Mouse (Mus musculus): ENCODE data around the gene Usf1.

The Usf1 gene

DNA sequence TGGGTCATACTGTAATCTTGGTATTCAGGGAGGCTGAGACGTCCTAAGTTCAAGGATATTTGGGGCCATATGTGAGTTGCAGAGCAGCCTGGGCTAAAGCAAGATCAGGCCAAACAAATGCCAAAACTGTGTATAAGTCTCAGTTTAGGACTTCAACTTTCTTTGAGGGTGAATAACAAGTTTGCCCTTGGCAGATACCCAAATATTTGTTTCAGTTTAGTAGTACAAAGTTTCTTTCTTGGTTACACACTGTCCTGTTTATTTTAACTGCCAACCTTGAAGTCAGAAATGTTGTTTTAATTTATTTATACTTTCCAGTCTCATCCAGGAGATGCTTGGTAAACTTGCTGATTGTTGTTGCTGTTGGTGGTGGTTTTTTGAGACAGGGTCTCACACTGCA lies 24.9 kb downstream of the Usf1 start:
- CTCF ChIA-PET: interaction anchor here in 1 of 4 experiments (0.6 kb wide), 1 partner anchor 62 kb away, joined by 3 read pairs; no protein-coding TSS in a partner anchor
- POLR2A ChIA-PET: interaction anchor here in 2 of 4 experiments (0.5 to 2.5 kb wide), 4 partner anchors 30 to 76 kb away, joined by 4 to 19 read pairs (median 11); partner anchors contain the start of genes Arhgap30 (in 1 of the 2) and Klhdc9 (in 1 of the 2)

DNA sequence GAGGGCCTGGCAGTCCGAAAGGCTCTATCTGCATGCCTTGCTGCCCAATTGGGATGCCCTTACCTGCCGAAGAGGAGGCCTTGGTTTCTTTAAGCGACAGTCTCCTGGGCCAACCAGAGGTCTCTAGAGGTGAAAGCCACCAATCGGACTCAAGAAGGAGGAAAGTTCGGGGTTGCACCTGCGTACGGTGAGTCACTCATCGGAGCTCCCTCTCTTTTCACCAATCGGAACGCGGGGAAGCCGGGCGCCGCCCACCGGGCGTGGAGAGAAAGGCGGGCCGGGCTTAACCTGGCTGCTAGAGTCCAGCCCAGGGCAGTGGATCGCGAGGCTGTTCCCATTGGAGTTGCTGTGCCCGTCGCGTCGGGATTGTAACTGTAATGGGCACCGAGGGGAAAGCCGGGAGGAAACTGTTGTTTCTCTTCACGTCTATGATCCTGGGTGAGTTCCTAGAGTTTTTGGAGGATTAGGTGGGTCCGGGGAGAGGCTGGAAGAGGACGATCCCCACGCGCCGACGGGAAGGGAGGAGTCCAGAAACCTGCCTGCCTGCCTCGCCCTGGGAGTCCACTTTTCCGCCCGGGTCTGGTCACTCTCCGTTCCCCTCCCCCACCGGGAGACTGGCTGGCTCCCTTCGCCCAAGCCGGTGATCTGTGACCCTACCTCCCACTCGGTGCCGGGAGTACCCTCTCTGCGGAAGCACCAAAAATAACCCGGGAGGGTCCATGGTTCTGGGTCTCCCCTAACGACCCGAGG lies 26.3 kb downstream of the Usf1 start, which contains the start of gene F11r:
TSS of gene F11r (plus strand) at position 272 of the 750 bp plus-strand sequence.
- CTCF ChIA-PET: interaction anchor here (0.5 to 1.6 kb wide), 18 partner anchors 9 to 217 kb away, joined by 3 to 6 read pairs (median 4); partner anchors contain the start of genes B4galt3 (in 1 of the 4), Klhdc9 (in 1 of the 4), Ppox (in 1 of the 4) and Usf1 (in 1 of the 4)
- POLR2A ChIA-PET: interaction anchor here in 3 of 4 experiments (0.5 to 2.5 kb wide), 77 partner anchors 8 to 335 kb away, joined by 3 to 31 read pairs (median 5); partner anchors contain the start of genes Usf1 (in 3 of the 3), Dedd (in 2 of the 3), Klhdc9 (in 2 of the 3) and Ppox (in 2 of the 3)

DNA sequence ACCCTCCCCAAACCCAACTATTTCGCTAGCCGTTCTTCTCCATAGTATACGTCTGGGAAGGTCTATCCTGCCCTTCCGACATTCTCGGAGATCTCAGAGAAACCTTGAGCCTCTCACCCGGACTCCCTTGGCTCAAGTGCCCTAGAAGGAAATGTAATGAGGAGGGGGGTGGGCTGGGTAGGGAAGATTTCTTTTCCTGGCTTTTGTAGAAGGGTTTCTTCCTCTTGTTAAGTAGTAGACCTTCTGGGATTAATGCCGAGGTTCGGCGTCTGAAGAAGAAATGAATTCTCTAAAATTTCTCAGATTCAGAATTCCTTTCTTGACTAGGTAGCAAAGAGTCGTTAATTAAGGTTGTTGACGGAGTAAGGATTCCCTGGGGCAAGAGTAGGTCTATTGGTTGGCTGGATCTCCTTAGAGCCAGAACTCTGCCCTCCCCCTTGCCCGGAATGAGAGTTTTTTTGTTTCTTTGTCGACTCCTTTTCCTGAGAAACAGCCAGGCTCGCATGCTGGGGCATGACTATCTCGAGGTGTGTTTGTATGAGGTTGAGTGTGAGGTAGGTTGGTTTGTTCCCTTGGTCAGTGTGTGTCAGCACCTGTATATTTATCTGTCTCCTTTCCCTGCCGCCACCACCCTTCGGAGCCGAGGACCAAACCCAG lies 27.0 kb downstream of the Usf1 start:
- POLR2A ChIA-PET: interaction anchor here in 2 of 4 experiments (1.1 to 1.9 kb wide), 8 partner anchors 26 to 64 kb away, joined by 4 to 31 read pairs (median 8); partner anchors contain the start of gene Usf1 (in 2 of the 2)
- CTCF ChIA-PET: interaction anchor here in 1 of 4 experiments (1.6 kb wide), 1 partner anchor 157 kb away, joined by 4 read pairs; the partner anchor contains the start of gene Ppox

DNA sequence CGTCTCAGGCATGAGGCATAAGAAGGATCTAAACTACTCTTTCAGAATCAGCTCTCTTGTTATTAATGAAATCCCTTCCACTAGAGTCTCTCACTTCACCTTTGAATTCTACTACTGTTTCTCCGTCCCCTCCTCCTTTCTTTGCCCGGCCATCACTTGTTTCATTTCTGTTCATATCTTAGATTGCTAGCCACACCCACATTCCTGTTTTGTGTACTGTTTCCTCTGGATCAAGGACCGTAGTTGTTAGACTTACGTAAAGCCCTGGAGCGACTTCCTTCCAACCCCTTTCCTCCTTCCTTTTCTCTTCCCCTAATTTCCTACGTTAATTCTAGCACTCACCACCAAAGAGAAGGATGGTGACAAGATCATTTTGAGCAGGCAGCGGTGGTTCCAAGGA lies 28.0 kb downstream of the Usf1 start:
- CTCF ChIA-PET: interaction anchor here in 1 of 4 experiments (0.9 kb wide), 1 partner anchor 125 kb away, joined by 3 read pairs; no protein-coding TSS in a partner anchor
- POLR2A ChIA-PET: interaction anchor here in 3 of 4 experiments (0.6 to 2.8 kb wide), 11 partner anchors 11 to 339 kb away, joined by 3 to 14 read pairs (median 6); partner anchors contain the start of gene Usf1 (in 2 of the 3)

DNA sequence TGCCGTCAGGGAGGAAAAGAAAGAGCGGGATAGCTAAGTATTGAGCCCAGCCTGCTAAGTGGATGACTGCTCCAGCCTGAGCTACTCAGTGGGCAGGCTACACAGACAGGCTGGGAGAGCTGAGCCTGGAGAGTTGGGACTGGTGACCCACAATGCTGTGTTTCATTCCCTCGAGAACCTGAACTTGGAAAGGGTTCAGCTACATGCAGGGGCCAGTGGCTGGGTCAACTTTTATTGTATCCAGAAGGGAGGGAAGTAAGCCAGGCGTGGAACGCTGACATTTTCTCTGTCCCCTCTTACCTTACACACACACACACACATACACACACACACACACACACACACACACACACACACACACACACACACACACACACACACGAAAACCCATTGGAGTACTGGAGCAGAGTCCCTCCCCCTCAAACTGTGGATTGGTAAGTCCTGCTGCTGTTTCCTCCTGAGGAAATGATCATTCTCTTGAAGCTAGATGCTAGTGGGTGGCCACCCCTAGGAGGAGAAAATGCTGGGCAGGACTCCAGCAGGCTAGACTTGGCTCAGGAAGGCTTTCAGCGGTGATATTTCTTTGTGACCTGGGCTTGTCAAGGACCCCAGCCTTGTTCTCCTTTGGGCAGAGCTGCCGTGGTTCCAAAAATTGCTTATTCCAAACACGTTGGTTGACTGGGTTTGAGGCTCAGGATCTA lies 29.1 kb downstream of the Usf1 start:
- ChIA-PET CTCF (interaction anchor here in 3 of 4 experiments (0.5 to 1.0 kb wide), 5 partner anchors 10 to 124 kb away, joined by 3 to 6 read pairs (median 3); no protein-coding TSS in a partner anchor), POLR2A (interaction anchor here in 3 of 4 experiments (0.5 to 2.9 kb wide), 21 partner anchors 10 to 218 kb away, joined by 3 to 14 read pairs (median 4); partner anchors contain the start of genes Usf1 (in 2 of the 3) and B4galt3 (in 1 of the 3))

DNA sequence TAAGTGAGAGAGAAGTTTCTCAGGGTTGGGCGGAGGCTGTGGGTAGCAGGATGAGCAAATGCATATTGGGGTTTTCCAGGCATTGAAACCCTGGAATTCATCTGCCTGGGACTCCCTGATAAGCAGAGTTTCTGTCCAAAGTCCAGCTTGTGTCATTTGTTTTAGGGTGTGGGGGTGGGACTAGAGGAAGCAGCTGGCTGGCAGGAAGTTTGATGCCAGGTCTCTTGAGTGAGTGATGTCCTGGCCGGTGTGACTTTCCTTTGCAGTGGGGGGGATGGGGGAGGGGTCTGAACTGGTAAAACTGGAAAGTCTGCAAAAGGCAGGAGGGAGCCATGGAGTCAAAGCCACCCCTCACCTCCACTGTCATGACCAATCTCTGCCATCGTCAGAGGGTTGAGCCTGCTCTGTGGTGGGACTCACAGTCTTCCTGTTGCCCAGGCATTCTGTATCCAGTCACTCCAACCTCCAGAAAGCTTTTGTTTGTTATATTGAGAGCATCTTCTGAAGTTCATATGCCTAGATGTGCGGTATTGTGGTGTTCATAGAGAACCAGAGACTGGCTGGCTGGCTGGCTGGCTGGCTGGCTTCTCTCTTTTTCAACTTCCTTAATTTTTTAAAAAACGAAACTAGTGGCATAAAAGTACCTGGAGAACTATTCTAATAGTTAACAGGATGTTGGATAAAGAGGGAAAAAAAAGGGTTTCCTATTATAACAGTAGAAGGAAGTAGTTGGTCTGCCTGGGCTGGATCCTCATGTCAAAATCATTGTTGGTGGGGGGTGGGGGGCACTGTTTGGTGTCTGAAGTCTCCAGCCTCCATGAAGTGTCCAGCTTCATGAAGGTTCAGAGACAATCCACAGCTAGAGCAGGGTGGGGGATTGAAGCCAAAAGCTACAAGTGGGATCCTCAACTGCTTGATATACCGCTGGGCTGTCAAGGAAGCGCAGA lies 30.6 kb downstream of the Usf1 start:
- ChIA-PET CTCF (interaction anchor here in 3 of 4 experiments (0.5 to 1.0 kb wide), 4 partner anchors 8 to 419 kb away, joined by 3 to 5 read pairs (median 3); no protein-coding TSS in a partner anchor), POLR2A (interaction anchor here in 3 of 4 experiments (0.6 to 2.9 kb wide), 23 partner anchors 8 to 590 kb away, joined by 3 to 11 read pairs (median 4); partner anchors contain the start of gene Usf1 (in 1 of the 3))

DNA sequence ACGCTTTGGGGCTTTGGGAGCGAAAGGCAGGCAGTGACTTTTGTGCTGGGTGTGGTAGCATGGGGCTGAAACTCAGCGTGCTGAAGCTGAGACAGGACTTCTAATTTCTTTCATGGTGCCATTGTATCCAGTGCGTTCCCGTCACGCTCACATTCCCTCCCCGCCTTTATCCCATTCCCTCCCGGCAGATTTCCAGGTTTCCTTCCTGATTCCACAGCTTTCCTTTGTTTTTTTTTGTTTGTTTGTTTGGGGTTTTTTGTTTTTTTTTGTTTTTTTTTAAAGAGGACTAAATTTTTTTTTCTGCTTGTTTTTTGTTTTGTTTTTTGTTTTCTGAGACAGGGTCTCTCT lies 31.3 kb downstream of the Usf1 start:
- POLR2A ChIA-PET: interaction anchor here in 3 of 4 experiments (0.6 to 2.6 kb wide), 21 partner anchors 9 to 589 kb away, joined by 3 to 10 read pairs (median 4); partner anchors contain the start of gene Usf1 (in 1 of the 3)
- CTCF ChIA-PET: interaction anchor here (0.6 to 1.0 kb wide), 5 partner anchors 28 to 420 kb away, joined by 3 to 5 read pairs (median 3); partner anchors contain the start of gene Arhgap30 (in 1 of the 4)

DNA sequence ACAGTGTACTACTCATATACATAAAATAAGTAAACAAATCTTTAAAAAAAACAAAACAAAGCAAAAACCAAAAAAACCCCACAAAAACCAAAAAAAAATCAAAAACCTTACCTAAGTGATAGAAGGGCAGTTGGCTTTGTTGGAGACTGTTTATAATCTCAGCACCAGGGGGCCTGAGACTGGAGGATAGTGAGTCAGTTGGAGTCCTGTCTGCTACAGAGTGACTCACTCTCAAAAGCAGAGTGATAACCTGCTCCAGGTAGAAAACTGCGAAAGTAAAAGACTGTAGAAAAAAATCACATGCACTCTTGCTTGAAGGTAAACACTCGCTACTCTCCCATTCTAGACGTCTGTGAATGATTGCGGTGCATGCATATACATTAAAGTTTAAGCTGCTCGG lies 33.9 kb downstream of the Usf1 start:
- ChIA-PET POLR2A (interaction anchor here in 2 of 4 experiments (0.8 to 2.6 kb wide), 3 partner anchors 8 to 57 kb away, joined by 3 to 9 read pairs (median 3); partner anchors contain the start of gene F11r (in 1 of the 2)), CTCF (interaction anchor here in 1 of 4 experiments (0.7 kb wide), 1 partner anchor 20 kb away, joined by 3 read pairs; no protein-coding TSS in a partner anchor)

DNA sequence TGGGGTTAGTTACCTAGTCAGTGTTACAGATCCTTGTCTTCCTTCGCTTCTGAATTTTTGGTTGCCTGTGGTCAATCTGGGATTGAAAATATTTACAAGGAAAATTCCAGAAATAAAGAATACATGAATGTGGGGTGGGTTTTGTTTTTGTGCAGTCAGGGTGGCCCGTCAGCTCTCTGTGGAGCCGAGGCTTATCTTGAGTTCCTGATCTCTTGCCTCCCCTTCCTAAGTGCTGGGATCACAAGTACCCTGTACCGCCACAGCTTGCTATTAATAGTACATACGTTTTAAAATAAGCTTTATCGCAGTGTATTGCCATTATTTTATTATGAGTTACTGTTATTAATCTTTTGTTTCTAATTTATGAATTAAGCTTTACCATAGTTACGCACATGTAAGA lies 35.7 kb downstream of the Usf1 start:
- ChIA-PET POLR2A (interaction anchor here in 3 of 4 experiments (0.8 to 2.1 kb wide), 7 partner anchors 10 to 57 kb away, joined by 3 to 7 read pairs (median 3); partner anchors contain the start of genes F11r (in 3 of the 3) and Usf1 (in 1 of the 3)), CTCF (interaction anchor here in 1 of 4 experiments (0.6 kb wide), 2 partner anchors 24 to 743 kb away, joined by 3 to 8 read pairs; no protein-coding TSS in a partner anchor)

DNA sequence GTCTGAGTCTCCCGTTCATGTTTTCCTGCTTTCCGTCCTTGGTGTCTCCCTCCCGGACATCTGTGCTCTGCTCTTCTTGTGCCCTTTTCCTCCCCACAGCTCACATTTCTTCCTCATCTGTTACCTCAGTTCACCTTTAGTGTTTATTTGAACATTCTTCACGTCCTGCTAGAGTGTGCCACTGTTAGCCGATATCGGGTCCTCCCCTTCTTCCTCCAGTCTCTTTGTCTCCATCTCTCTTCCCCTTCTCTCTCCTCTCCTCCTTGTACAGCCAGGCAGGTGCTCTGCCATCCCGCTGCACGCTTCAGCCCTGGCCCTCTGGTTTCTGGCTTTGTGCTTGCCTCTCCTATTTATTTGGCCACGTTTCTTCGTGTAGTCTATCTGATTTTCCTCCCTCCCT lies 36.6 kb downstream of the Usf1 start:
- POLR2A ChIA-PET: interaction anchor here in 2 of 4 experiments (0.6 to 2.4 kb wide), 5 partner anchors 10 to 102 kb away, joined by 3 to 12 read pairs (median 6); partner anchors contain the start of genes F11r (in 2 of the 2), Nit1 (in 1 of the 2) and Pfdn2 (in 1 of the 2)

DNA sequence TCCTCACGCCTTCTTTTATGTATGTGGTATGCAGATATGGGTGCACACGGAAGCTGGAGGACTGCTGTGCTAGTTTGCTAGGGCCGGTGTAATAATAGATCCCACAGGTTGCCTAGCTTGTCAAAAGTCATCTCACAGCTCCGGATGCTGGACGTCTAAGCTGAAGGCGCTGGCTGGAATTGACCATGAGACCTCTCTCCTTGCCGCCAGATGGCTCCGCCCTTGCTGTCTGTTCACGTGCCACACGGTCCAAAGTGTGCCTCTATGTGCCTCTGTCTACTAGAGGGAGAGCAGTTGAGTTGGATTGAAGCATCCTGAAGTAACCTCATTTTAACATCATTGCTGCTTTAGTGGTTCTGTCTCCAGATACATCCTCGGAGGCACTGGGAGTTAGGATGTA lies 38.9 kb downstream of the Usf1 start:
- POLR2A ChIA-PET: interaction anchor here in 3 of 4 experiments (0.5 to 2.4 kb wide), 15 partner anchors 9 to 258 kb away, joined by 3 to 12 read pairs (median 5); partner anchors contain the start of genes F11r (in 3 of the 3), Usf1 (in 2 of the 3) and Dedd (in 1 of the 3)
- CTCF ChIA-PET: interaction anchor here in 1 of 4 experiments (0.6 kb wide), 1 partner anchor 36 kb away, joined by 11 read pairs; no protein-coding TSS in a partner anchor

More for the DNA sequence above, 36.6 kb downstream of the Usf1 start:
- CTCF ChIA-PET: interaction anchor here in 1 of 4 experiments (0.5 to 0.6 kb wide), 2 partner anchors 18 to 23 kb away, joined by 3 read pairs; no protein-coding TSS in a partner anchor

DNA sequence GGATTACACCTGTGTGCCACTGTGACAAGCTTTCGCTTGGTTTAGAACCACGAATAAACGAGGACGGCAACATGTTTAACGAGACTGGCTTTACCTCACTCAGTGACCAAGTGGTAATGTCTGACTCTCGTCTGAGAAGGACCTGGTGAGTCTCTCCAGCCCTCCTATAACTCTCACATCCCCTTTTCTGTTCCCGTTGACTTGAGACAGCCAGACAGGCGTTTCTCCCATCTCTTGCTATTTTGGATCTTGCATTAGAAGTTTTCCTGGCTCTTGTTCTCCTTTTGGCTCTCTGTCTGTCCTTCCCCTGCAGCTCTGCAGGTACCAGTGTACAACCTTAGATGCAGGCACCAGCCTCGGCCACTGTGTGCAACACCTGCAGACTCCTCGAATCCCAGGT lies 39.9 kb downstream of the Usf1 start:
- ChIA-PET CTCF (interaction anchor here in 1 of 4 experiments (0.6 kb wide), 1 partner anchor 21 kb away, joined by 10 read pairs; no protein-coding TSS in a partner anchor), POLR2A (interaction anchor here in 2 of 4 experiments (0.6 to 2.3 kb wide), 6 partner anchors 10 to 122 kb away, joined by 3 to 11 read pairs (median 5); partner anchors contain the start of genes Dedd (in 1 of the 2) and F11r (in 1 of the 2))

DNA sequence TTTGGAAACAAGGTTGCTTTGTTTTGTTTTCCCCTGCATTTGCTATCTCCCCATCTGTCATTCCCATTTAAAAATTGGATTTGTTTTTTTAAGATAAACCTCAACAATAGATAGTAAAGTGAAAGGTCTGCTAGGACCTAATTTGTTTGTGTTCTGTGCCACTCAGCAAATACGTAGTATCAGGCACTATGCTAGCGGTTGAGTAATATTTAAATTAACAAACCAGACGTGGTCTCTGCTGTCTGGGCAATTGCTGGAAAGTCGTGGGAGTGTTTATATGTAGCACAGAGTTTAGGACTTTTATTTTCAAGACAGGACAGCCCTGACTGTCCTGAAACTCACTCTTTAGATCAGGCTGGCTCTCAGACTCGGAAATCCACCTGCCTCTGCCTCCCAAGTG lies 41.4 kb downstream of the Usf1 start:
- ChIA-PET POLR2A (interaction anchor here in 2 of 4 experiments (0.9 to 2.4 kb wide), 4 partner anchors 10 to 50 kb away, joined by 3 to 7 read pairs (median 5); partner anchors contain the start of gene F11r (in 1 of the 2)), CTCF (no interaction called here)

DNA sequence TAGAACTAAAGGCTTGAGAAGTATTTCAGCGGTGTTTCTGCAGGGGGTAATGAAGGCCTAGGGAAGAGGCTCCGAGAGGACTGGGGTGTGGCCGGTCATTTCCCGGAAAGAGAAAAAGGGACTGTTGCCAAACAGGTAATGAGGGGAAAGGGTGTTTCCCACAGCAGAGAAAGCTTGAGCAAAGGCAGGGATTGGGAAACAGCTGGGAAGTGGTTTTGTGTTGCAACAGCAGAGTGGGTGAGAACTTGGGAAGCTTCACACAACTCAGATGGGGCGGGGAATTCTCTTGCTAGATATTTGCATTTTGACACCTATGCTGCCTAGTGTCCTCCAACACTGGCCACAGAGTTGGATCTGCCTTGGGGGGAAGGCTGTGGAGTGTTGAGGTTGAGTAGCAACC lies 41.8 kb downstream of the Usf1 start:
- CTCF ChIA-PET: no interaction called here
- POLR2A ChIA-PET: interaction anchor here in 2 of 4 experiments (0.9 to 2.4 kb wide), 4 partner anchors 10 to 49 kb away, joined by 3 to 7 read pairs (median 5); partner anchors contain the start of gene F11r (in 1 of the 2)

DNA sequence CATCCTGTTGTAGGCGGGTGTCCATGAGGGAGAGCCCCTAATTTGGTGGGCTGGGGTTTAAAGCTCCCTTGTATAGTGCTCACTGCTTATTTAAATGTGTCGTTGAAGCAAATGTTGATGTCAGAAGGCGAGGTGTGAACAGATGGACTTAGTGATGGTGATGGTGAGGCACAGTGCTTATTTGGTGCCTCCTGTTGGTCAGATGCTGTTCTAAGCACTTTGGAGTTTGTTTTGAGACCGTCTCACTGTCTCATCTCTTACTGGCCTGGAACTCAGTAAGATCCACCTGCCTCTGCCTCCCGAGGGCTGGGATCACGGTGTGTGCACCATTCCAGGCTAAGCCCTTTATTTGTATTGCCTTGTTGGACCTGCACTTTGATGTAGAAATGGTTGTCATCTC lies 43.8 kb downstream of the Usf1 start:
- CTCF ChIA-PET: no interaction called here
- POLR2A ChIA-PET: no interaction called here

DNA sequence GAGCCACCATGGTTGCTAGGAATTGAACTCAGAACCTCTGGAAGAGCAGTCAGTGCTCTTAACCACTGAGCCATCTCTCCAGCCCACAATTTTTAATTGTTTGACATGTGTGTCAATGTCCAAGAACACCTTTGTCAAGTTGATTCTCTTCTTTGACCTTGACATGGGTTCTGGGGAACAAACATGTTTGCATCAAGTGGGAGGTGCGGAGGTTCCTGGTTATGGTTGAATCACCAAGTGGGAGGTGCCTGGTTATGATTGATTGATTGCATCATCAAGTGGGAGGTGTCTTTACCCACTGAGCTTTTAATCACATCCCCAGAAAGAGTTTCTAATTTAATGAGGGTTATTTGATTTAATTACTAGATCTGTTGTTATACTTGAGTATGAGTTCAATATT lies 46.5 kb downstream of the Usf1 start:
- CTCF ChIA-PET: no interaction called here
- POLR2A ChIA-PET: interaction anchor here in 1 of 4 experiments (2.1 kb wide), 1 partner anchor 45 kb away, joined by 5 read pairs; no protein-coding TSS in a partner anchor
